Mouse (Mus musculus) gastrocnemius, adult 8-10 months (tissue): ENCODE measurements around the gene D930007J09Rik. TPM values are rescaled to one million over a fixed set of nuclear protein-coding genes. Genes with fewer than 3 reads are reported as not detected.

ENCODE experiments used
- DNase-seq, 2 experiments: peaks; one replicate each; pipeline ENCODE4 v3.0.0; 2022; ENCODE audit warnings: low spot score in 2 of 2
- total RNA-seq, 4 experiments: library from RNA; stranded (reverse); gene quantifications; 2 replicates each; pipeline ENCODE4 v1.2.4; 2022

Gene D930007J09Rik
- total RNA-seq, 4 experiments from 2014 or later: not detected

GRCm38 (mm10) chr13:32759036-32759435 is 43.6 kb downstream of the D930007J09Rik start:
- peak in 1 of 2 experiments; percentile 2 for DNase-seq

Other genes starting within 250 kb of the D930007J09Rik start
- 1,000 to 10,000 TPM; 1,586 to 2,341 (median 2,026) TPM for gene Mylk4, start 18.9 kb downstream of the D930007J09Rik start, total RNA-seq
- gene Wrnip1, start 811 bp downstream of the D930007J09Rik start, total RNA-seq: 1 to 10 TPM; 4.2 to 7.9 (median 6.0) TPM
- 1 to 10 TPM; 1.7 to 3.9 (median 3.1) TPM for gene Serpinb1a, start 48.3 kb upstream of the D930007J09Rik start, total RNA-seq
- 1 to 10 TPM; 1.2 to 3.9 (median 2.1) TPM for gene Serpinb1c, start 95.4 kb upstream of the D930007J09Rik start, total RNA-seq
- gene Serpinb6b, start 162.4 kb upstream of the D930007J09Rik start, total RNA-seq: 1 to 10 TPM; 1.6 to 2.7 (median 2.3) TPM
- 1 to 10 TPM; 1.5 to 2.5 (median 1.9) TPM for gene Serpinb9, start 200.4 kb upstream of the D930007J09Rik start, total RNA-seq
- gene Serpinb9b, start 224.6 kb upstream of the D930007J09Rik start, total RNA-seq: not detected